Mouse (Mus musculus) cerebellum, postnatal 25 days (tissue): ENCODE measurements around the gene Dusp3.

Experiments
- DNase-seq, 2 experiments: peaks; one replicate each; pipeline ENCODE4 v3.0.0; 2021; ENCODE audit warnings: mixed read lengths in 2 of 2

Dusp3 gene

GRCm38 (mm10) chr11:101986913-101987312, at the start of gene Dusp3:
Gene Dusp3 (minus strand): TSS chr11:101987013.
- no peak for DNase-seq

DNA sequence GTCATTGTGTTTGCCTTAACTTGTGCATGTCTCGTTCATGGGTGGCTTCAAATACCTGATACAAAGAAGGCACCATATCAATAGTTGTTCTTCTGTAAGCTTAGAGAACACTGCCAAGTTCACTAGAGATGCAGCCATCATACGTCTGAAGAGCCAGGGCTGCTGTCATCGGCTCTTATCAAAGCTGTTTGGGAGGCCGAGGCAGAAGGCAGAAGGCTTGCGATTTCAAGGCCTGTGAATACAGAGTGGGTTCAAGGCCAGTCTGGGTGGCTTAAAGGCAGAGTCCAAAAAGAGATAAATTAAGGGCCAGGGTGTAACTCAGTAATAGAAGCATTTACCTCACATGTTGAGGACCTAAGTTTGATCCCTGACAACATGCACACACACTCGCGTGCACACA, 49.5 kb upstream of the Dusp3 start:
- no peak for DNase-seq

- DNase-seq: peak in 1 of 2 experiments; percentile 45
These were observed 48.7 kb upstream of the Dusp3 start for GRCm38 (mm10) chr11:102035456-102035960.

- DNase-seq: peak; percentile 90
These were observed 48.1 kb upstream of the Dusp3 start for GRCm38 (mm10) chr11:102034887-102035286.

DNA sequence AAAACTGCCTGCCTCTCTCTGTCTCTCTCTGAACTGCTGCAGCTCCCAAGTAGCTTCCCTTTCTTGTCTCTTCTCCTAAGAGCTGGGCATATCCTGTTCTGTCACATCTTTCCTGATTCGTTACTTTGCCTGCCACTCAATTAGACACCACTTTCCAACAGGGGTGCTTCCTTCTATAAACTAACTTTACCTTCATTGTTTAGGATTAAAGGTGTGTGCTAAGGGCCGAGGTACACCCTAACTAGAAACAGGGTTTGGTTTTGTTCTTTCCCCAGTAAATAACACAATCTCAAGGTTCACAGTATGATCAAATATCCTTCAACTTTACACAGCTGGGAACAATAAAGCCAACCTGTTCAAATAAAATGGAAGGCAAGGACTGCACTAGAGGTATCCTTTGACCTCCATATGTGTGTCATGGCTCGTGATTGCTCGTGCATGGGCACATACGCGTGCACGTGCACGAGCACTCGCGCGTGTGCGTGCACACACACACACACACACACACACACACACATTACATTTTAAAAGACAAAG, 46.3 kb upstream of the Dusp3 start:
- no peak for DNase-seq

- peak; percentile 98 to 99 for DNase-seq
These were observed 44.3 kb upstream of the Dusp3 start for GRCm38 (mm10) chr11:102031149-102031548.

DNA sequence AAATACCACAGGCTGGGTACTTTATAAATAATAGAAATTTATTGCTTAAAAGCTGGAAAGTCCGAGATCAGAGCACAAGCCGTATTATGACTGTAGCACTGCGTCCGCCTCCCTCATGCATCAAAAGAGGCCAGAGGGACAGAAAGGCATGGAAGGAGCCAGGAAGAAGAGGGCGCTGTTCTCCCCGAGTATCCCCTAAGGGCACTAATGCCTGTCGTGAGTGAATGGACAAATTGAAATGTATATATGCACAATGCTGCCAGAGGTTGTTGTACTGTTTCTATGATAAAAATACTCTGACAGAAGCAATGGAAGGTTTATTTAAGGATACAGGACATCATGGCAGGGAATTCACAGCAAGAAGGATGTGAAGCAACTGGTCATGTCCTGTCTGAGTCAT, 43.2 kb upstream of the Dusp3 start:
- DNase-seq: peak; percentile 29 to 50

GRCm38 (mm10) chr11:102029304-102029703, 42.5 kb upstream of the Dusp3 start:
- DNase-seq: peak in 1 of 2 experiments; percentile 32

GRCm38 (mm10) chr11:102028087-102028816, 41.4 kb upstream of the Dusp3 start, which contains the start of gene Mpp3:
Gene Mpp3 (minus strand): TSS chr11:102028461.
- DNase-seq: peak in 1 of 2 experiments; percentile 48

- DNase-seq: peak; percentile 65 to 66
These were observed 40.7 kb upstream of the Dusp3 start for GRCm38 (mm10) chr11:102027361-102028017.

GRCm38 (mm10) chr11:102026694-102027360, 40.0 kb upstream of the Dusp3 start:
- peak; percentile 92 to 95 for DNase-seq

GRCm38 (mm10) chr11:102025991-102026660, 39.3 kb upstream of the Dusp3 start:
- DNase-seq: peak; percentile 54 to 70

- peak; percentile 57 to 65 for DNase-seq
These were observed 38.5 kb upstream of the Dusp3 start for GRCm38 (mm10) chr11:102025354-102025753.

GRCm38 (mm10) chr11:102024875-102025274, 38.1 kb upstream of the Dusp3 start:
- peak in 1 of 2 experiments; percentile 52 for DNase-seq

DNA sequence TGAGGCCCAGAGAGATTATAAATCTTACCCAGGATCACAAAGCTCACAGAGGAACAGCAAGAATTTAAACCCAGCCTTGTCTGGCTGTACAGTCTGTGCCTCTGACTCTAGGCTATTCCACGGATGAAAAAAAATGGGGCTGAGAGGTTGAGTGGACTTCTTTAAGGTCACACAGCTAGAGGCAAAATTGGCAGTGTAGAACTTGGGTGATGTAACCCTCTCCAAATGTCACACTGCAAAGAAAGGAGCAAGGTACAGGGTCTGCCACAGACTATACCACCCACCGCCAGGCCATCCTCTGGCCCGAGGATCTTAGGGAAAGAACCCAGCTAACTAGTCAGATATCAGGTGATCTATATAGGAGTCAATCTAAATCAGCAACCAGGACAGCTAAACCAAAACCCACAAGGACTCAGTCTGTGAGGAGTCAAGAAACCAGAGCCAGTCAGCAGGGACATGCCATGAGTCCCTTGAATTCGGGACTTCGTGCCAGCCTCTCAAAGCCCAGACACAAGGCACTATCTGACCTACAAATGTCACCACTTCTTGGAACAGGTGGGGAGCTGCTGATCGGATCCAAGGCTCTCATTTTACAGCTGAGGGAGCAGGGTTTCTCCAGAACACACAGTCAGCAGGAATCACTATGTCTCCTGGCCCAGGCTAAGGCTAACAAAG, 37.4 kb upstream of the Dusp3 start:
- DNase-seq: peak; percentile 83 to 86

- DNase-seq: peak; percentile 50 to 64
These were observed 36.6 kb upstream of the Dusp3 start for GRCm38 (mm10) chr11:102023406-102023805.

- peak in 1 of 2 experiments; percentile 51 for DNase-seq
These were observed 34.4 kb upstream of the Dusp3 start for GRCm38 (mm10) chr11:102021196-102021595.

- DNase-seq: peak; percentile 31 to 49
These were observed 32.9 kb upstream of the Dusp3 start for GRCm38 (mm10) chr11:102019736-102020135.

DNA sequence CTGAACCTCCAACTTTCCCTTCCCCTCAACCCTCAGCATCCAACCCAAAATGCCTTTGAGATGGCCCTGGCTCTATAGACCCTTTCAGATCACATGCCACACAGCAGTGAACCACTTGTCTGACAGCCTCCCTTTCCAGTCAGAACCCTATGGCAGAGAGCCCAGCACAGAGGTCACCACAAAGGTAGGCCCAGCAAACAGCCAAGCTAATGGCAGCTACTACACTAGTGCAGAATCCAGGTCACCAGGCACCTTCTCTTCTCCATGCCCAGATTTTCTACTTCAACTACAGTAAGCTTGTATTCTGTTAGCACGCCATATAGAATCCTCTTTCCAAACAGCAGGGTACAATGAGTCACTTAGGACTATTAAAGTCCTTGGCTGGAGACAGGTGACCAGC, 29.3 kb upstream of the Dusp3 start:
- DNase-seq: peak; percentile 61 to 74

- no peak for DNase-seq
These were observed 28.7 kb upstream of the Dusp3 start for GRCm38 (mm10) chr11:102015472-102015871.

- peak in 1 of 2 experiments; percentile 61 for DNase-seq
These were observed 26.4 kb upstream of the Dusp3 start for GRCm38 (mm10) chr11:102013201-102013600.

DNA sequence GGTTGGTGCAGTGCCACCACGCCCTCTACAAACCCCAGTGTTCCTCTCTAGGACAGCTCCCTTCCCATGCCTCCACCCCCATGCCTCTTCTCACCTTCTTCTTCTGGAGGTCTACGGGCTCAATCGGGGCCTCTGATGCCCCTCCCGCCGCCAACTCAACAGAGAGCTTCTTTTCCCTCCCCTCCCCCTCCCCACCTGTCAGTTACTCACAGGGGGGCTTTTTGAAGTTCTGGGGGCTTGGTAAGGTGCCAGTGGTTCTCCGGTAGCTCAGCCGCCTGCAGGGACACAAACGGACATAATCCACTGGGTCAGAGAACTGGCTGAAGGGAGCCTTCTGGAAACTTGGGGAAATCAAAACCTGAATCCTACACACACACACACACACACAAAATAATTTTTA, 24.7 kb upstream of the Dusp3 start:
- peak in 1 of 2 experiments; percentile 52 for DNase-seq
